Mouse (Mus musculus) MEL (cell line): Measurements from ENCODE around the gene Cluh.

Experiments used
- CHD2 ChIP-seq: IDR thresholded peaks from 2 replicates; pipeline ENCODE4 v1.6.1; 2011; ENCODE audit warnings: low read length, improper control_type of control experiment
- CTCF ChIP-seq, 3 experiments: IDR thresholded peaks in 2 of 3; conservative IDR thresholded peaks in 1 of 3; 2 replicates each; pipeline ENCODE4 v1.5.1; 2011 to 2012; ENCODE audit warnings: low read length in 3 of 3, low read depth in 2 of 3, mild to moderate bottlenecking in 2 of 3, improper control_type of control experiment in 1 of 3, inconsistent platforms in 1 of 3, mixed read lengths in 1 of 3, moderate library complexity in 1 of 3; ENCODE audit not compliant: control insufficient read depth in 1 of 3, insufficient read depth in 1 of 3, poor library complexity in 1 of 3, severe bottlenecking in 1 of 3
- EP300 ChIP-seq, 2 experiments: IDR thresholded peaks; 2 replicates each; pipeline ENCODE4 v1.6.1; 2011; ENCODE audit warnings: improper control_type of control experiment in 2 of 2, low read length in 2 of 2, low read depth in 1 of 2, mild to moderate bottlenecking in 1 of 2
- ETS1 ChIP-seq: IDR thresholded peaks from 2 replicates; pipeline ENCODE4 v1.6.1; 2012; ENCODE audit warnings: low read depth, mild to moderate bottlenecking, inconsistent platforms, low read length, improper control_type of control experiment, moderate library complexity
- GABPA ChIP-seq: IDR thresholded peaks from 2 replicates; pipeline ENCODE4 v1.6.1; 2012; ENCODE audit warnings: low read depth, mild to moderate bottlenecking, inconsistent platforms, low read length, improper control_type of control experiment, moderate library complexity
- HCFC1 ChIP-seq: IDR thresholded peaks from 2 replicates; pipeline ENCODE4 v1.6.1; 2012; ENCODE audit warnings: low read depth, mild to moderate bottlenecking, inconsistent platforms, low read length, improper control_type of control experiment, moderate library complexity
- MAFK ChIP-seq: IDR thresholded peaks from 2 replicates; pipeline ENCODE4 v1.6.1; 2011; ENCODE audit warnings: low read depth, mild to moderate bottlenecking, low read length, improper control_type of control experiment, borderline replicate concordance
- MAZ ChIP-seq: IDR thresholded peaks from 2 replicates; pipeline ENCODE4 v1.6.1; 2012; ENCODE audit warnings: low read depth, mild to moderate bottlenecking, inconsistent platforms, low read length, improper control_type of control experiment
- MYC ChIP-seq: IDR thresholded peaks from 2 replicates; pipeline ENCODE4 v1.6.1; 2011; ENCODE audit warnings: low read depth, mild to moderate bottlenecking, low read length, improper control_type of control experiment, moderate library complexity
- POLR2A ChIP-seq, 2 experiments: IDR thresholded peaks; 2 replicates each; pipeline ENCODE4 v1.6.1; 2011 to 2012; ENCODE audit warnings: low read length in 2 of 2, mild to moderate bottlenecking in 2 of 2, control low read depth in 1 of 2, improper control_type of control experiment in 1 of 2, low read depth in 1 of 2, moderate library complexity in 1 of 2; ENCODE audit not compliant: control insufficient read depth in 1 of 2, insufficient read depth in 1 of 2, poor library complexity in 1 of 2
- POLR2AphosphoS2 ChIP-seq: IDR thresholded peaks from 2 replicates; pipeline ENCODE4 v1.6.1; 2011; ENCODE audit warnings: low read length, improper control_type of control experiment
- USF2 ChIP-seq, 2 experiments: IDR thresholded peaks; 2 replicates each; pipeline ENCODE4 v1.6.1; 2011 to 2012; ENCODE audit warnings: improper control_type of control experiment in 2 of 2, low read length in 2 of 2, borderline replicate concordance in 1 of 2, inconsistent platforms in 1 of 2, low read depth in 1 of 2, mild to moderate bottlenecking in 1 of 2; ENCODE audit not compliant: insufficient read depth in 1 of 2
- ZKSCAN1 ChIP-seq: IDR thresholded peaks from 2 replicates; pipeline ENCODE4 v1.6.1; 2012; ENCODE audit warnings: low read depth, mild to moderate bottlenecking, inconsistent platforms, low read length, improper control_type of control experiment, moderate library complexity

DNA sequence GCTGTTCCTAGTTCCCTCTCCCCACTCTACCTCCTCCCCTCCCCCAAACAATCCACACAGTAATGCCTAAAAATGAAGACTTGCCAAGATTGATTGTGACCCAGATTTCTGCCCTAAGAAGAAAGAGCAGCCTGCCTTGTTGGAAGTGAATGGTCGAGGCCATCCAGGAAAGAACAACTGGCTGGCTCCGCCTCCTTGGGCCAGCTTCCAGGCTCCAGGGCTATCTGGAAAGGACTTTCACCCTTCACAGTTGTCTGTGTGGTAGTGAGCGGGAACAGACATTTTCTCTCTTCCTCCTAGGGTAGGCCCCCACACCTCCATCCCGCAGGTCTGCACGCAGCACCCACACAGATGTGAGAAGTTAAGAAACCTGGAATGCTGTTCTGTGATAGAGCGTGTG lies 25.6 kb upstream of the Cluh start:
- TF ChIP-seq POLR2A (IDR thresholded peaks at IDR 0.05; ENCODE audit: control insufficient read depth in 1 of 2, insufficient read depth in 1 of 2, low read depth in 1 of 2, low read length in 2 of 2, poor library complexity in 1 of 2) (no peak), MAZ (no peak), MAFK (no peak), EP300 (IDR thresholded peaks at IDR 0.05; ENCODE audit: low read depth in 1 of 2, low read length in 2 of 2) (no peak), MYC (no peak), CHD2 (no peak), ZKSCAN1 (no peak), CTCF (IDR thresholded peaks at IDR 0.05 in 2 of 3, conservative IDR thresholded peaks at IDR 0.05 in 1 of 3; ENCODE audit: control insufficient read depth in 1 of 3, insufficient read depth in 1 of 3, low read depth in 2 of 3, low read length in 3 of 3, poor library complexity in 1 of 3, severe bottlenecking in 1 of 3) (no peak), HCFC1 (no peak), GABPA (no peak), ETS1 (no peak), USF2 (IDR thresholded peaks at IDR 0.05; ENCODE audit: borderline replicate concordance in 1 of 2, insufficient read depth in 1 of 2, low read depth in 1 of 2, low read length in 2 of 2) (no peak), POLR2AphosphoS2 (no peak)
